Mouse (Mus musculus) spleen, postnatal 10 days (tissue): ENCODE results near the gene St3gal2.
A peak's percentile ranks its signal among the peaks of the same experiment; 100 is the strongest.
"Not testable (repeated sequence)": the region's sequence is repeated elsewhere in the genome, so short reads cannot be mapped to it uniquely, and the experiment has no call there.

Experiments used
- DNase-seq, 2 experiments: peaks; one replicate each; pipeline ENCODE4 v3.0.0; 2021 to 2022; ENCODE audit warnings: low spot score in 2 of 2

The St3gal2 gene

GRCm38 (mm10) chr8:110944276-110944876 lies 24.7 kb downstream of the St3gal2 start:
- no peak for DNase-seq

DNA sequence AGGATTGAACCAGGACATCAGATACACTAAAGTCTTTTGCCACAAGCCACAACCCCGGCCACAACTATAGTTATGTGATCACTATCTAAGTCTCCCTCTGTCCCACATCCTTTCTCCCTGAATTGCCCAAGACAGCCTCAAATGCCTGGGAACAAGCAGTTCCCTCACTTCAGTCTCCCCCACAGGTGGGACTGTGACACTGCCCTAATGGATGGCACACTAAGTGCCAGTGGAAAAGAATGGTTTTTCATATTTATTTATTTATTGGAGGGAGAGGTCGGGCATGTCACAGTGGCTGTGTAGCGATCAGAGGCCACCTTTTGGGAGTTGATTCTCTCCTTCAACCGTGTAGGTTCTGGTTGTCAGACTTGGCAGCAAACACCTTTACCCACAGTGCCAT lies 26.0 kb downstream of the St3gal2 start:
- DNase-seq = no peak

DNA sequence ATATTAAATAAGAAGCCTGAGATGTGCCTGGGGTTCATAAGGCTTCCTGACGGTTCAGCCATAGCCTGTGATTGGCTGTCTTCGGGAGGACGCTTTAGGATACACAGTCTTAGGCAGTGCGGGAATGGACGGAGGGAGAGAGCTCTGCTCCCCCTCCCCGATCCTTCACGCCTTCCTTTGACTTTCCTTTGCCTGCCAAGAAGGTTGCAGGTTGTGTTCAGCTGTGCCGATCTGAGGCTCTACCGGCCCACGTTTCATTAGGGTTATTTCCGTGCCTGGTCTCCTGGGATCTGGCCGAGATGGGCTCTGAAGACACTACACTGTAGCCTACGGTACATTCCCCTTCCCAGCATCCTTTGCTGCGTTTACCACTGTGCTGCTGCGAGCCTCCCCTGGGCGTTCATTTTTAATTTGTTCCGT lies 30.4 kb downstream of the St3gal2 start:
- peak in 1 of 2 experiments; percentile 59 for DNase-seq

DNA sequence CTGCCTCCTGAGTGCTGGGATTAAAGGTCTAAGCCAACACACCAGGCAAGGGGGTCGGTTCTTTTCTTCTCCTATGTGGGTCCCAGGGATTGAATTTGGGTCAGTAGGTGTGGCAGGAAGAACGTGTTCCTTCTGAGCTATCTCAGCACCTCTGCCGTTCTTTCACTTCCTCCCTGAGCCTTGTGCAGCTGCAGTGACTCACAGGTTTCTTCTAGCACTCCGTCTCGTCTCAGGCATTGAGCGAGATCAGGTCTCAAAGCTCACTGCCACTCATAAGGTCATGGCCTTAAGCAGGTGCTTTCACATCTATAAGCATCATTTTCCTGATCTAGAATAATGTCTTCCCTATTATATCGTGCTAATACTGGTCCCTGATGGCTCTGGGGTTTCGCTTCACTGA lies 35.1 kb downstream of the St3gal2 start:
- DNase-seq = peak in 1 of 2 experiments; percentile 49

GRCm38 (mm10) chr8:110956619-110957450 lies 37.1 kb downstream of the St3gal2 start:
- no peak for DNase-seq

- DNase-seq = no peak
Measured at GRCm38 (mm10) chr8:110957471-110957870, 37.7 kb downstream of the St3gal2 start.

DNA sequence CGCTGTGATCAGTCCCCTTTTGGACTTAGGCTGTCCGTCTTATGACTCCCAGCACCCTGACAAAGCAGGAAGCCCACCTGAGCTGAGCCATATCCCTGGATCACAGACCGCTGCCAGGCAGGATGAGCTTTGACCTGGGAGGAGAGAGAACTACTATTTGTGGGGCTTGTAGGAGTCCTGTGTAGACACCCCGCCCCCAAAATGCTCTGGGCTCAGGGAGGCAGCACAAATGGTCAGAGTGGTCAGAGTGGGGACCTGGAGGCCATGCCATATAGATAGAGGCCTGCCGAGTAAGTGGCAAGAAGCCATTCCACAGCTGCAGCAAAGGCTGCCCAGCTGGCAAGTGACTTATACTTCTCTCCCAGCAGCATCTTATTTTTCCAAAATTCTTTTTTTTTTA lies 38.4 kb downstream of the St3gal2 start:
- no peak for DNase-seq

GRCm38 (mm10) chr8:110958553-110958952 lies 38.8 kb downstream of the St3gal2 start:
- not testable (repeated sequence) for DNase-seq

DNA sequence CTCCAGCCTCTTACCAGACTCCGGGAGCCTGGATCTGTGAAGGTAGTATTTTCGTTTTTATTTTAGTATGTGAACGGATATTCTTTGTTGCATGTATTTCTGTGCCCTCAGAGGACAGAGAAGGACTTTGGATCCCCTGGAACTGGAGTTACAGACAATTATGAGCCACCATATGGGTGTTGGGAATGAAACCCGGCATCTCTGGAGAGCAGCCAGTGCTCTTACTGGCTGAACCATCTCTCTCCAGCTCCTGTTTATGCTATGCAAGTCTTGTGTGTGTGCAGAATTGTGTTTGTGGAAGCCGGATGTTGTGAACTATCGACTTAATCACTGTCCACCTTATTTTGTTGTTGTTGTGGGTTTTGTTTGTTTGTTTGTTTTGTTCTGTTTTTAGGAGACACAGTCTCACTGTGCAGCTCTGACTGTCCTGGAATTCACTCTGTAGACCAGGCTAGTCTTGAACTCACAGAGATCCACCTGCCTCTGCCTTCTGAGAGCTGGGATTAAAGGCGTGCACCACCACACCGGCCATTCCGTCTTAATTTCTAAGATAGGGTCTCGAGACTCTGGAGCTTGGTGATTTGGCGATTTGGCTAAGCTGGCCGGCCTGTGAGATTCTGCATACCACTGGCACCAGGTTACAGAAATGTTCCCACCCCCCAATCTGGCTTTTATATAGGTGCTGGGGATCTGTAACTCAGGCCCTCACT lies 39.5 kb downstream of the St3gal2 start:
- no peak for DNase-seq

GRCm38 (mm10) chr8:110959906-110960305 lies 40.2 kb downstream of the St3gal2 start:
- DNase-seq = no peak

- no peak for DNase-seq
Measured at GRCm38 (mm10) chr8:110963051-110963450, 43.3 kb downstream of the St3gal2 start.

- DNase-seq = no peak
Measured at GRCm38 (mm10) chr8:110964666-110965065, 44.9 kb downstream of the St3gal2 start.

- peak in 1 of 2 experiments; percentile 51 for DNase-seq
Measured at GRCm38 (mm10) chr8:110965594-110965993, 45.9 kb downstream of the St3gal2 start.

GRCm38 (mm10) chr8:110966586-110966985 lies 46.9 kb downstream of the St3gal2 start:
- DNase-seq = no peak

DNA sequence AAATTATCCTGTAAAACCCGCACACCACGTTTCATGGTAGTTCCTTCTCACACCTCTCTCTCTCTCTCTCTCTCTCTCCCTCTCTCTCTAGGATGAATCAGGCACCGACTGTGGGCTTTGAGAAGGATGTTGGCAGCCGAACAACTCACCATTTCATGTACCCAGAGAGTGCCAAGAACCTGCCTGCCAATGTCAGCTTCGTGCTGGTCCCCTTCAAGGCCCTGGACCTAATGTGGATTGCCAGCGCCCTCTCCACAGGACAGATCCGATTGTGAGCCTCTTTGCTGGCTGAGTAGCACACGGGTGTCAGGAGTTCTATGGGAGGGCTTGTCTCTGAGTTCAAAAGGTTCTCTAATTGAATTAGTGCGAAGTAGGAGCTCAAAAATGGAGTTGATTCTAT lies 47.6 kb downstream of the St3gal2 start:
- DNase-seq = no peak

DNA sequence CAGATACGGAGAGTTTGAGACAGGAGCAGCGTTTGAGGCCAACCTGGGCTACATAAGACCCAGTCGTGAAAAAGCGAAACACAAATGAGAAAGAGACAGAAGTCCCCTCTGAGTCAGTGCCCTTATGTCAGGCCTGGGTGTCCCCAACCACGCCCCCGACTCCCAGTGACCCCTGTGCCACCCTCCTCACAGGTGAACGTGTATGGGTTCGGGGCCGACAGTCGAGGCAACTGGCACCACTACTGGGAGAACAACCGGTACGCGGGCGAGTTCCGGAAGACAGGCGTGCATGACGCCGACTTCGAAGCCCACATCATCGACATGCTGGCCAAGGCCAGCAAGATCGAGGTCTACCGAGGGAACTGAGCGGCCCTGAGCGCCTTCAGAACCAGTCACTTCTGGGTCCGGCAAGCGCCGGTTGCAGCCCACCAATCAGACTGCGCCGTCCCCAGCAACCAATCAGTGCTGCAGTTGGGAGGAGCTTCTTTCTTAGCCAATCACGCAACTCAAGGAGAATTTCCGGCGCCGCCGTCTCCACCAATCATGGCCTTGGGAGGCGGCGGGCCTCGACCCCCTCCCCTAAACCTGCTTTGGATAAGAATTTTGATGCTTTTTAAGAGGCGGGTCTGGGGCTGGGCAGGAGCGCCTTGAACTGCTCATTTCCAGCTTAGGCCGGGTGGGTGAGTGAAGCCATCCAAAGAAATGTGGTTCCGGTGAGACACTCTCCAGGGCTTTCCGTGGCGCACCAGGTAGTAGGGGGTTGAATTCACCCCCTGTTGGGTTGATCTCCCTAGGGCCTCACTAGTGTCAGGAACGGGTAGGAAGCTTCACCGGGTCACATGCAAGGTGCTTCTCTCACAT lies 50.4 kb downstream of the St3gal2 start:
- DNase-seq = peak; percentile 70 to 88

DNA sequence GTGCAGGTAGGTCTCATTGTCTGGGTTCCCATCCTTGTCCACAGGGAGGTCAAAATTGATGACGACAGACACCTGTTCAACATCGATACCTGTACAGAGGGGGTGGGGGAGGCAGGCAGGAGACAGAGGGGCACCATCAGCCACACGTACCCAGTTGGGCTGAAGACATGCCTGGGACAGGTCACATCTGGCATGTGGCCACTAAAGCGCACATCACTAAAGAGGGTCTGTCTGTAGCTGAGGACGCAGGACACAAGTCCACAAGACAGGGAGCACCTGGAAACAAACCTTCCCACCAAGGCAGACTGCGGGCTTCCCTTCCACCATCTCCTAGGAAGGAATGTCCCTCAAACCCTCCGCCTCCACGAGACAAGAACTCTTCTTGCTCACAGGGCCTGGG lies 56.8 kb downstream of the St3gal2 start:
- DNase-seq = not testable (repeated sequence)

DNA sequence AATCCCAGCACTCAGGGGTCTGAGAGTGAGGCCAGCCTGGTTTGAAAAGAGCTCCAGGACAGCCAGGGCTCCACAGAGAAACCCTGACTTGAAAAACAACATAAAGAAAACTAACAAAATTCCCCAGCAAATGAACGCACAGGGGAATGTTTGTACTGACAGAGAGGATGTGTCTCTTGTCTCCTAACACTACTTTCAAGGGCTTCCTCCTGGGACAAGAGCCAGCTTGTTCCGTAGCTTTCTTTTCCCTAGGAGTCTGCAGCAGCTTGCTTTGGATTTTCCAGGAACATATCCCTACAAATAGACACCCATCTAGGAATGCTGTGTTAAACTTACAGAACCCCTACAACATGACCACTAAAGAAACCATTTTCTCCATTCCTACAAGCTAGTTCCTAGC lies 58.3 kb downstream of the St3gal2 start:
- DNase-seq = not testable (repeated sequence)

GRCm38 (mm10) chr8:110981304-110981703 lies 61.6 kb downstream of the St3gal2 start:
- DNase-seq = no peak

DNA sequence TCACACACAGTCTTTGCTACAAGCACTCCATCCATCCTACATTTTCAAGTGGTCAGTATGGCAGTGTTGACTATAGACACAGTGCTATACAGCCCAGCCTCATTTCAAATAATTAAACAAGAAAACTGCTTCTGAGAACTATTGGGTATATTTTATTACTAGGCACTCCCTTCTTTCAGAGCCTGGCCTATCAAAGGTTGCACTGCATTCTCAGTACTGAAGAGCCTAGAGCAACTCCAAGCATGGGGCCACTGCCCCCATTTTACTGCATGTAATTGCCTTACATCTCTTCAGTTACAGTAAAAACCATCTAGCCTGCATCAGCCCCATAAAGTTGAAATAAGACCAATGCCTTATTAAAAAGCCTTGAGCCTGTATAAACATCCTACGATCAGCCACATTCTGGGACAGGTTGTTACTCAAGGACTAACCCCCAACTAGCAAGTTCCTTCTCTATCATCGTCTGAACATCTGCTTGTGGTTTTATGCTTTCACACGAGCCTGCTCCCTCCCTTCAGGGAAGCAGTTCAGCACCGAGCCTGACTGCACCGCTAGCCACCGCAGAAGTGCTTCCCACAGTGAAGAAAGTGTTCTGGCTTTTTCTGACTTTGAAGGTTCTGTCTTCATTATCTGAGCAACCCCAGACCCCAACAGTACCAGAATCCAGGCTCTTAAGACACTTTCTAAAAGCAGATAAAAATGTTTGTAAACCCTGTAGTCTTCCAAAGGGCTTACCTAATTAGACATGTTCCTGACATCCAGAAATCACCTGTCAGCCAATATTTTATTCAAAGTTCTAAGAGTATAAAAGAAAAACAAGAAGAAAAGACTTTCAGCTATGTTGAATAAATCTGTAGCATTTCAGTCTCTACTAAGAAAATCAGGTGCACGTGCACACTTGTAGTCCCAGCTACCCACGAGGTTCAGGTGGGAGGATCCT lies 68.4 kb downstream of the St3gal2 start:
- no peak for DNase-seq
